Mouse (Mus musculus): ENCODE data around the gene Mtus2. TPM values are rescaled to one million over a fixed set of nuclear protein-coding genes. Genes with fewer than 3 reads are reported as not detected.

The Mtus2 gene
- total RNA-seq, 4 experiments from 2014 or later = 0.07 to 0.31 TPM; not detected in 2

DNA sequence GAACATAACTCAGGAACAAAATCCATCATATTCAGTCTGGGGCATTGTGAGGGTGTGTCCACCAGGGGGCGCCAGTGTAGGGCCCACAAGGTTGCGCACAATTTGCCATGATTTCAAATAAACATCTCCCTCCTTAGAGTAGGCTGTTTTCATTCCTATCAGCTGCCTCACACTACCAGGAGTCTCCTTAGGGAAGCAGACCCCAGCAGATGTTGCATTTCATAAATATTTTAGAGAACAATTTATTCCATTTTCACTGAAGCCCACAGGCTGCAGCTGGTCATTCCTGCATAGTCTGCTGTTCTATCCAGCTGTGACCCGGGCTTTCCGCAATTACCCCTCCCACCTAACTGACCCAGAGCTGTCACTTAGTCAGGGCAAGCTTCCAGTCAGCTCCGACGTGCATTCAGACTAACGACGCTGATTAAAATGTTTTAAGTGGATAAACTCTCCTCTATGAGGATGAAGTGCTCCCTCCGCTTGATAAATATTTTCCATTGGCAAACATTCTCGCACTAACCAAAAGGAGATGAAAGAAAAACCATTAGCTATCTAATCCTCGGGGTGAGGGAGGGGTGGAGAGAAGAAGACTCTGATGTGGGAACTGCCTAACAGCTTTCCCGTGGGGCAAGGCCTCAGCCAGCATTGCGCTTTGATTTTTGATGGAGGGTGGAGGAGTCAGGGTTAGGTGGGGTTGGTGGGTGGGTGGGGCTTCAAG is 223.6 kb downstream of the Mtus2 start:
- DNase-seq (ENCODE audit: low spot score in 2 of 2) = no peak

DNA sequence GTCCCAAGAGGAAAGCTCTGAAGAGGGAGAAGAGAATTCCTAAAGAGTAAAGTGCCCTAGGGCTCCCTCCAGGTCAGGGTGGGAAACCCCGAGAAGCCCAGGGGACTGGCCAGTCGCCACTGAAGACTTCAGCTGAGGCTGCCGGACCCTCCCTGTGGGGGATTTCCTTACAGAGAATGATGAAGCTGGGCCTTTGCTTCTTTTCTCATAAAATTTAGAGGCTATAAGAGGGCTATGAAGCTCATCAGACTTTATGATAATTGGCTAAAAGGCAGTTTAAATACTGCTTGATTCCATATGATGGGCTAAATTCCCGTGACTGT is 224.1 kb downstream of the Mtus2 start:
- no peak for DNase-seq (ENCODE audit: low spot score in 2 of 2)

DNA sequence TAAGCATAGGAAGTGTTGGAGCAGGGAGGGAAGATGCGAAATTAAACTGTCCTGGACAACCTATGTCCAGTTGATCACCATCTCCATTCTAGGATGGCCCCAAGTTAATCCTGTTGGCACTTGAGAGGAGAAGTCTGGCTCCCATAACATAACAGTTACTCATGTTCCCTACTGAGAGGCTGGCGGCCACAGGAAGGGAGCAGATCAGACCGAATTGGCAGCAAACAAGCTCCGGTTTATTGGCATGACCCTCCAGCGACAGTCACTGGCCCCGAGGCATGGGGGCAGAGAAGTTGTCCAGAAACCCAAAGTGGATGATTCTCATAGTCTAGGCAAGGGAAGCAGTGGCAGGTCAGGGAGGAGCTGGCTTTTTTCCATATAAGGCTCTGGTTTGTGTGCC is 224.8 kb downstream of the Mtus2 start:
- no peak for DNase-seq (ENCODE audit: low spot score in 2 of 2)

DNA sequence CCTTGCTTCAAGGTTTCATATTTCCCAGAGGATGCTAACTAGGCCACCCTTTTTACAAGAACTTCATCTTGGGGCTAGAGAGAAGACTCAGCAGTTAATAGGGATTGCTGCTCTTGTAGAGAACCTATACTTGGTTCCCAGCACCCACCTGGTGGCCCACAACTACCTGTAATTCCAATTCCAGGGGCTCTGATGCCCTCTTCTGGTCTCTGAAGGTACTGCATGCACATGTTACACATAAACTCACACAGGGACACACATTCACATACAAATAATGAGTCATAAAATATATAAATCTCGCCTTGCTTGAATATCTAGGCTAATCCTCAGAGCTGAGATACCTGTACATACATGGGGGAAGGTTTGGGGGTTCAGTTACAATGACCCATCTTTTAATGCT is 228.8 kb downstream of the Mtus2 start:
- DNase-seq (ENCODE audit: low spot score in 2 of 2) = no peak

DNA sequence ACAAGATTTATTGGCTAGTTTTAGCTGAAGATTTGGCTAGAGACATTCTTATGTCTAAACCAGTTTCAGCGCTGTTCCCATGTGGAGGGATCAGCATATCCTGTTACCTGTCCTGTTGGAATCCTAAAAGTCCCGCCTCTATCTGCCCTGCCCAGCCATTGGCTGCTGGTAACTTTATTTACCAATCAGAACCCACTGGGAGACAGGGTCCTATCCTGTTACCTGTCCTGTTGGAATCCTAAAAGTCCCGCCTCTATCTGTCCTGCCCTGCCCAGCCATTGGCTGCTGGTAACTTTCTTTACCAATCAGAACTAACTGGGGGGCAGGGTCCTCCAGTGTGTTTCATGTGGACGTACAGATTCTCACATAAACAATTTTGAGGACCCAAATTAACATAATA is 234.3 kb downstream of the Mtus2 start:
- DNase-seq (ENCODE audit: low spot score in 2 of 2) = no peak

DNA sequence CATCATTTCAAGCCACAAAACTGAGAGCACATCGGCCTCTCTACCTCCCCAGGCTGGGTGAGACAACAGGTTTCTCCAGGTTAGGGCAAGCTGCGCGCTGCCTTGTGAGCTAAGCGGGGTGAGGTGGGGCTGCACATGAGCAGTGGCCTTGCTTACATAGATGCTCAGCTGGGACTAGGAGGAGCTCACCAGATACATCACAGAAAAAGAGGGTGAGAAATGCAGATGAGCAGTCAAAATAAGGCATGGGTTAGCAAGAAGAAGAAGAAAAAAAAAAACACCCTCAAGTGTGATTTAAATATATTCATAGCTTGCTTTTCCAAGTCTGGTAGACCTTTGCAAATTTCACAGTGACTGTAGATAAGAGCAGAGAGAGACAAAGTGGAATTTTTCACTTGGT is 254.7 kb downstream of the Mtus2 start:
- no peak for DNase-seq (ENCODE audit: low spot score in 2 of 2)

DNA sequence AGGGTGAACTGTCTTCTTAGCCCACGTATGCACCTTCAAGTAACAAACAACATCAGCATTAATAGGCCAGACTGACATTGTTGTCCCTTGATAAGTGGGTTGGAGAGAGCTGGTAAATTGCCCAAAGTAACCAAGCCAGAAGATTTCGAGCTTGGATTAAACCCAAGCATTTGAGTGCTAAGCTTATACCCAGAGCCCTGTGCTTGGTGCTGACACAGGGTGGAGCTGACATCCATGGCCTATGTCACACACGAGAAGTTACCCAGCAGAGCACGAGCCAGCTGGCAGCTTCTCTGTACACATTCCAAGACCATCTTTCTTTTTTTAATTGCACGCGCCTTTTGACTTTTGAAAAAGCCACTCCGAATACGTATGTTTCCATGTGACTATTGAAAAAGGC is 259.7 kb downstream of the Mtus2 start:
- no peak for DNase-seq (ENCODE audit: low spot score in 2 of 2)

DNA sequence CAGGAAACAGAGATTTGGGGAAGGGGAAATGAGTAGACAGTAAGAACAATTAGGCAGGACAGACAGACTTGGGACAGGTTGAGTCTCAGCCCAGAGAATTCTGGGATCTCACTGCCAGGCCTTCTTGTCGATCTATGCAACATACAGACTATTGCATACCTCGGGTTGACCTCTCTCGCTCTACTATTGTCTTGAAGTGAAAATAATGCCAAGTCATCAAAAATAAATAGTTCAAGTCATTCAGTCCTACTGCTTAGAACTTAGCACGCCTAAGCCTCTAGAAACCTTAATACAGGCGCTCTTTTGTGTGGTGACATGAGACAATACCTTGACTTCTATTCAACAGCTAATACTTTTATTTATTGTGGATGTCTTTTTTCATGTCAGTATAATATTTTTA is 265.8 kb downstream of the Mtus2 start:
- DNase-seq (ENCODE audit: low spot score in 2 of 2) = no peak

DNA sequence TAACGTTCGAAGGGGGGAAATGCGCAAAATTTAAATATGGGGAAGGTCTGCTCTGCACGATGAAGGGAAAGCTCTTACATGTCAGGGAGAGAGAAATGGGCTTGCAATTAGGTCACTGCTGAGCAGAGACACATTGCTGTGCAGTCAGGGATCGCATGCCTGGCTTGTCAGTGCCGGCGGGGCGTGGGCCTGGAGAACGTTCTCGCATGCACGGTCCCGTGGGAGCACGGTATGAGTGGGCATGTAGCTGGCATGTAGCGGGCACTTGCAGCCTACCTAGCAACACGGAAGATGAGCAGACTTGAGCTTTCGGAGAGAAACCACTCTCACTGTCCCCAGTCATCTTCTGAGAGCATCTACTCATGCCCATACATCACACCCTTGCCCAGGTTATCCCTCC is 266.9 kb downstream of the Mtus2 start:
- no peak for DNase-seq (ENCODE audit: low spot score in 2 of 2)

DNA sequence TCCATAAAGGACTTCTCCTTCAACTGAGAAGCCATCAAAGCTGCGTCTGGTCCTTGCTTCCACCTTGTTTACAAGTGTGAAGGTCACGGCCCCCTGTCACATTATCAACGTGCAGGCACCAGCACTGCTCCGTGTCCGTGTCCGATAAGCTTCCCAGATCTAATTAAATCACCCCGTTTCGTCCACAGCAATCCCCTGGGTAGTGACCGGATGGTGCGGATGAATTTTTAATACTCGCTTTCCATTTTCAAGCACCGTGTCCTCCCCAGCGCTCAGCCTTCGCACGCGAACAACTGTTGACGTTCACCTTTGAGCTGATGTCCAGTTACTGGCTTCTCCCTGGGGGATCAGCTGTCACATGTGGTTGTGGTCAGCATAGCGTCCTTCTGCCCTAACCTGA is 276.6 kb downstream of the Mtus2 start:
- DNase-seq (ENCODE audit: low spot score in 2 of 2) = no peak

DNA sequence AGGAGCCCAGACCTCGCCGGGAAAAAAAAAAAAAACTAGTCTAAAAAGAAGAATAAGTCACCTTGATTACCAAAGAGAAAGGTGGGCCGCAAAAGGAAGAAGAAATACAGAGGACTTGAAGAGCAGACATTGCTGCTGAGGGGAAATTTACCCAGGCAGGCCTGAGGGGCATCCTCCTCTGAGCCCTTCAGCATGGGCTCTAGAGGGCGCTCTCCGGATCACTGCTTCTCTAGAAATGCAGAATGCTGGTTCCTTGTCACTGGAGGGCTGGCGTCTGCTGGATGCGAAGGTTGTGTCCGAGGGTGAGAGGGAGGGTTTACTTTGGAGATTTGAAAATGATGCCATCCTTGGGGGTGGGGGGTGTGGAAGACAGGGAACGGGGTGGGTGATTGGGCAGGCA is 279.5 kb downstream of the Mtus2 start:
- no peak for DNase-seq (ENCODE audit: low spot score in 2 of 2)

DNA sequence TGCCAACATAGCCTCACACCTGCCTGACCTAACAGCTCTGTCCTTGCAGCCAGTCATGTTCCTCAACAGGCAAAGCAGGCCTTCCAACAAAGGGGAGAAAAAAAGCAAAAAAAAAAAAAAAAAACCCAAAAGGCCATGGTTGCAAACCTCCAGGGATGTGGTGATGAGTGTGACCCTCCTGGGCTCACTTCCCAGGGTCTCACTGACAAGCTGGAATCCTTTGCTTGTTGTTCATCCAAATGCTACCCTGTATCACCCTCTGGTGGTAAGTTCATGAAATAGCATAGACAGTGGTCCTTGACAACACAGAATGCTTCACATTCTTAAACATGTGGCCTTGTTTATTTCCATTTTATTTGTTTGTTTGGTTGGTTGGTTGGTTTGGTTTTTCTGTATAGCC is 281.9 kb downstream of the Mtus2 start:
- DNase-seq (ENCODE audit: low spot score in 2 of 2) = no peak

DNA sequence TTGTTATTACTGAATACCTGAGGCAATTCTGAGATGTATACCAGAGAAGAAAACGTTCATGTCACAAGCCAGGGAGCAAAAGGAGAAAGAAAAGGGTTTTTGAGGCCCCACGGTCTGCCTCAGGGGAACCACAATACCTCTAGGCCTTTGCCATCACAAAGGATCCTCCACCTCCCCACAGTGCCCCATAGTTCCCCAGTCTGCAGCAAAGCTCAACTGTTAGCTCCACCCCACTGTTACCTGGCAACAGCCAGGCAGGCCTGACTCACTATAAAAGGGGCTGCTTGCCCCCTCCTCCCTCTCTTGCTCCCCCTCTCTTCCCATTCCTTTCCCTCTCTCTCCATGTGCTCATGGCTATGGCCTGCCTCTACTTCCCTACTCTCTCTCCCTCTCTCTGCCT is 282.6 kb downstream of the Mtus2 start:
- no peak for DNase-seq (ENCODE audit: low spot score in 2 of 2)

DNA sequence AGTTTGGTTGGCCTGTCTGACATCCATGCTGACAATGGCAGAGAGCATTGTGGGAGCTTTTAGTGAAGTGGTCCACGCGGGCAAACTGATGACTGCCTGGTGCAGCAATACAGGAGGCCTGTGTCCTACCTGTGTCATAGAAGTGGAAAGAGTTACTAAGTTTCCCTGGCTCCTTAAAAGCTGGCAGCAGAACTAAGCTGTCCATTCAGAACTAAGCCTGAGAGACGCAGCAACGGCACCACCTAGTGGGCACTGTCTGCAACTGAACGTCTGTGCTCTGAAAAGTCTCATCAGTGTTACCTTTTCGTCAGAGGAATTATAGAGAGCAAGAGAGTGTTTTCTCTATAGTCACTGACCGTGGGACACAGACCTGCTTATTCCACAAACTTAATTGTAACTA is 284.8 kb downstream of the Mtus2 start:
- peak in 1 of 2 experiments; percentile 6 for DNase-seq (ENCODE audit: low spot score in 2 of 2)

DNA sequence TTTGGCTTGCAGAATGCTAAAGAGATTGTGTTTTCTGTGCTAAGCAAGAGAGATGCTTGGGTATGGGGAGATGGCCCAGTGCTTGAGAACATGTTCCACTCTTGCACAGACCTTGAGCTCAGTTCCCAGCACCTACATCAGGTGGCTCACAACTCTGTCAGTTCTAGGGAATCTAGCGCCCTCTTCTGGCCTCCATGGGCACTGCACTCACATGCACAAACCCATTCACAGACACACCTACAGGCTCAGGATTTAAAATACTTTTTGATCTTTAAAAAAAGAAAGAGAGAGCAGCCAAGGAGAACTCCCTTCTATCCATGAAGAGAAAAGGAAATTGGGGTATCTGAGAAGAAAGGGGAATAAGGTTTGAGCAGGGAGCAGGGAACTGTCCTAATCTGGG is 287.4 kb downstream of the Mtus2 start:
- no peak for DNase-seq (ENCODE audit: low spot score in 2 of 2)

DNA sequence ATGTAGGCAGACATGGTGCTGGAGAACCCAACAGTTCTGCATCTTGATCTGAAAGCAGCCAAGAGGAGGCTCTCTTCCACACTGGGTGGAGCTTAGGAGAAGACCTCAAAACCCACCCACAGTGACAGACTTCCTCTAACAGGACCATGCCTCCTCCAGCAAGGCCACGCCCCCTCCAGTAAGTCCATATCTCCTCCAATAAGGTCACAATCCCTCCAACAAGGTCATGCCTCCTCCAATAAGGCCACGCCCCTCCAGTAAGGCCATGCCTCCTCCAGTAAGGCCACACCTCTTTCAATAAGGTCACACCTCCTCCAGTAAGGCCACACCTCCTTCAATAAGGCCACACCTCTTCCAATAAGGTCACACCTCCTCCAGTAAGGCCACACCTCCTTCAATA is 288.3 kb downstream of the Mtus2 start:
- DNase-seq (ENCODE audit: low spot score in 2 of 2) = no peak

DNA sequence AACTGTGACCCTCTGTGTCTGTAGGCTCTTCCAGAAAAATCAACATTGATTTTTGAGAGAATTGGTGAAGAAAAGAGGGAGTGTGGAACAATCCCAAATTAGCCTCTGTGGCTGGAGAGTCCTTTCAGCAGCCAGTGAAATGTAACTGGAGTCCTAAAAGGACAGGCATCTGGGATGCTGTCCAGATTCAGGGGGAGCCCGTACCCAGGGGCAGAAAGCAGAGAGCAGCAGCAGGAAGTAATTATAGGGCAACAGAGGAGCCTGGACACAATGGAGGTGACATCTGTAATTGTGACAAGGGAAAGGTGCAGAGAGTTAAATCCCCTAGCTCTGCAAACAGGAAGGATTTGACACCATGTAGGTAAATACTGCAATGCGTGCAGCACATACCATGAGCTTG is 291.1 kb downstream of the Mtus2 start:
- DNase-seq (ENCODE audit: low spot score in 2 of 2) = no peak

DNA sequence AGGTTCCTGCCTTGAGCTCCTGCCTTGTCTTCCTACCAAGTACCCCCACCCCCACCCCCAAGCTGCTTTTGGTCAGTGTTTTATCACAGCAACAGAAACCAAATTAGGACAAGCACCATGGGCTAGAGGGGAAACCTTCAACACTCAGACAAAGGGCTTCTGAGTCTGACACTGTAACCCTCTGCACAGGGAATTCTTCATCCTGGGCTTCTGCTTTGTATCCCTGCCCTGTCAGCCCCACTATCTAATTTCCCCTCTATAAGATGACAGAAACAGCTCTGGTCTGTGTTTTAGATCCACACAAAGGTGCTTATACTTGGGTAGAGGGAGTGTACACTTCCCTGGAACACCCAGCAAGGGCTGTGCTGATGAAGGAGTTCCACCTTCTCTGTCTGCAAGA is 294.7 kb downstream of the Mtus2 start:
- no peak for DNase-seq (ENCODE audit: low spot score in 2 of 2)

DNA sequence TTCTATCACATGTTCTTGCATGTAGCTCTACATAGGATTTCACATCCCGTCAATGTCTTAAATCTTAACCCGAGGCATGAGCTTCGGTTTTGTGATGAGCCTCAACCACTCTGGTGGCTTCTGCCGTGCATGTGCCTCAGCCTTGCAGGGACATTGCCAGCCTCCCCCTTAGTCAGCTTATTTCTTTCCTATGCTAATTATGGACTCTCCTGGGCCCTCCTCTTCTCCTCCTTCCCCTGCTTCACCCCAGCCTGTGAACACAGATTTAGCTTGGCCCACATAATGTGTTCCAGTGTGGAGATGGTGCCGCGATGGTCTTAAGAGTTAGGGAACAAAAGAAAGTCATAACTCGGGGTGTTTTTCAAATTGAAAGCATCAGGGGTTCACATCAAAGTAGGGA is 304.9 kb downstream of the Mtus2 start:
- no peak for DNase-seq (ENCODE audit: low spot score in 2 of 2)

DNA sequence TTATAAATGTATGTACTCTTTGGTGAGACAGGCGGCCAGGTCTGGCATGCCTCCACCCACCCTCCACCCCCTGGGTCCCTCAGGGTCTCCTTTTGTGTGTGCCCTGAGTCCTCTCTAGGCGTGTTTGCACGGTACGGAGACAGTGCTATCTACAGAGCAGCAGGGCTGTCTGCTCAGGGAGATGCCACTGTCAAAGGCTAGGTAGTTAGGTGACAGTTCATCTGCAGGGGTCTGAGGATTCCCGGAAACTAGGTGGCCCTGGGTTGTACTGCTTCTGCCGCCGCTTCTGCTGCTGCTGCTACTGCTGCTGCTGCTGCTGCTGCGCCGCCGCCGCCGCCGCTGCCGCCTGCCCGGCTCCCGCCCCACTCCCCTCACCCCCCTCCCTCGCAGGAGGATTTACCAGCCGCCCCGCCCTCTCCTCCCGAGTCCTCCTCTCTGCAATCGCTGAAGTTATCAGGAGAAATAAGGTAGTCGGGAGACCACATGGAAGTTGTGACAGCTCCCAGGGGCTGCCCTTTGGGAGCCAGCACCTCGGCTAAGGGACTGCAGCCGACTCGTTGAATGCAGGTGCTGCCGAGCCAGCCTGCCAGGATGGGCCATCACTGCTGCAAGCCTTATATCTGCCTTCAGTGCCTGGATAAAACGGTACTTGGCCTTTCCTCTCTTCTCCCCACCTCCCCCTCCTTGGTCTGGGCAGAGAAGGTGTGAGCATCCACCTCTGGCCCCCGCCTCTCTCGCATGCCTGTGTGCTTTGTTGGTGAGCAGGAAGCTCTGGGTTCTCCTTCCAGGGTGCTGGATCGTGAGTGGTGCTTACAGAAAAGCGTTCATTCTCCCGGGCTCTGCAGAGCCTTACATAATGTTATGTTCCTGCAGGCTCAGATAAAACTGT is 307.9 kb downstream of the Mtus2 start:
- DNase-seq (ENCODE audit: low spot score in 2 of 2) = no peak

DNA sequence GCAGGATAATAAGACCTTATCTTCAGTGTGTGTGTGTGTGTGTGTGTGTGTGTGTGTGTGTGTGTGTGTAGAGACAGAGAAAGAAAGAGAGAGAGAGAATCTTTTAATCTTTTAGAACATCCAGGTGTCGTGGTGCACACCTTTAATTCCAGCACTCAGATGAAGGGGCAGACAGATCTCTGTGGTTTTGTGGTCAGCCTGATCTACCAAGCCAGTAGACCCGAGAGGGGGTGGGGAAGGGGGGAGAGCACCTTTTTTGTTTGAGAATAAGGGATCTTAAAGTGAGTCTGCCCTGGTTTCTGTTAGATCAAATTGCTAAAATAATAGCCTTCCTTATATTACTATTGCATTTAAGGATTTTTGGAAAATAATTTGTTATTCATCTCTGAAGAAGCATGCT is 309.7 kb downstream of the Mtus2 start:
- DNase-seq (ENCODE audit: low spot score in 2 of 2) = no peak

DNA sequence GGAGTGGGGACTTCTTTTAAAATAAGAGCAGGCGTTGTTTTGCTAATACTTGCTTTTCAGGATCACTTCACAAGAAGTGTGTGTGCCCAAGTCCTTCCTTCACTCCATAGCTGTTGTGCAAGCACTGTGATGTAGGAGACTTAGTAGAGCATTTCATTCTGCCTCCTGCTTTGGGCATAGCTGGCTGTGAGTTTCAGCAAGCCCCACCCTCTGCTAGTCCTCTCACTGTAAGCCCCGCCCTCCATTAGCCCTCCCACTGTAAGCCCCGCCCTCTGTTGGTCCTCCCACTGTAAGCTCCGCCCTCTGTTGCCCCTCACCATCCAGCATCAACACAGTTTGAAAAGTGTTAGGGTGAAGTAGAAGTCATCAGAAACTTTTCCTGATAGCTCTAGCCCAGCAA is 310.3 kb downstream of the Mtus2 start:
- no peak for DNase-seq (ENCODE audit: low spot score in 2 of 2)

DNA sequence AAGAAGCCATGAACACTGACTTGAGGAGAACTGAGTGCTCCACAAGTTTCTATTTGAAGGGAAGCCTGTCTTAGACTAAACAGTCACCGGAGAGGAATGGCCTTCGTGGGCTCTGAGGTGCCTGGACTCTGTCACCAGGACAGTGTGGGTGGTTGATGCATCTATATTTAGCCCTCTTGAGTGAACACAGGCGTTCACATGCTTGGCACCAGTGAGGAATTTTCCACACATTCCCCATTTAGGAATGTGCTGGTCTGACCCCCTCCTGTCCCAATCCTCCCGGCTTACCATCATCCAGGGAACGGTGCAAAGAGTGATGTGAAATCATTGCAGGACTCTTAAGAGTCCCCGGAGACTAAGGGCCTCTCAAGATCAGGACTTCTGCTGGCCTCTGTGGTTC is 314.9 kb downstream of the Mtus2 start:
- no peak for DNase-seq (ENCODE audit: low spot score in 2 of 2)
